Mouse (Mus musculus) G1E (cell line): Measurements from ENCODE around the gene 2410004B18Rik. TPM values are rescaled to one million over a fixed set of nuclear protein-coding genes. Genes with fewer than 3 reads are reported as not detected.
A peak's percentile ranks its signal among the peaks of the same experiment; 100 is the strongest.

Experiments
- ATAC-seq: 2 replicates; pipeline ENCODE4 v1.8.0; 2016; ENCODE audit warnings: mild to moderate bottlenecking; ENCODE audit not compliant: insufficient number of reproducible peaks, poor library complexity, low FRiP score, severe bottlenecking; ENCODE audit errors: extremely low read depth
- DNase-seq: peaks from one replicate; pipeline ENCODE4 v3.0.0; 2012; ENCODE audit warnings: low spot score
- H3K27me3 ChIP-seq: 2 replicates; pipeline ENCODE4 v1.6.1; 2012; ENCODE audit warnings: mild to moderate bottlenecking, low read length, inconsistent platforms; ENCODE audit not compliant: insufficient read depth
- H3K36me3 ChIP-seq: replicated peaks from 2 replicates; pipeline ENCODE3; 2012; ENCODE audit warnings: mild to moderate bottlenecking, inconsistent platforms
- H3K4me1 ChIP-seq: 2 replicates; pipeline ENCODE4 v1.6.1; 2012; ENCODE audit warnings: low read depth, low read length, inconsistent platforms, mixed read lengths; ENCODE audit not compliant: insufficient read depth
- H3K4me3 ChIP-seq: 2 replicates; pipeline ENCODE4 v1.5.1; 2012; ENCODE audit warnings: low read depth, mild to moderate bottlenecking, inconsistent platforms, low read length, moderate library complexity, mixed read lengths
- H3K9me3 ChIP-seq: replicated peaks from 2 replicates; pipeline ENCODE4 v1.6.1; 2012; ENCODE audit warnings: inconsistent platforms
- CTCF ChIP-seq: IDR thresholded peaks from 2 replicates; pipeline ENCODE4 v1.5.1; 2012; ENCODE audit warnings: low read depth, low read length, inconsistent platforms, mixed read lengths
- GATA1 ChIP-seq: IDR thresholded peaks from 2 replicates; pipeline ENCODE4 v1.6.1; 2012; ENCODE audit warnings: borderline replicate concordance, low read length, inconsistent platforms, mixed read lengths
- GATA2 ChIP-seq: IDR thresholded peaks from 2 replicates; pipeline ENCODE4 v1.6.1; 2012; ENCODE audit warnings: low read depth, low read length, inconsistent platforms, borderline replicate concordance
- POLR2AphosphoS5 ChIP-seq: IDR thresholded peaks from 2 replicates; pipeline ENCODE4 v1.6.1; 2012; ENCODE audit warnings: low read depth, low read length, inconsistent platforms; ENCODE audit not compliant: insufficient replicate concordance
- TAL1 ChIP-seq: conservative IDR thresholded peaks from 2 replicates; pipeline ENCODE4 v1.6.1; 2012; ENCODE audit warnings: low read depth, low read length, inconsistent platforms, mixed read lengths
- polyA plus RNA-seq: library from polyadenylated mRNA; stranded (reverse); fragments of >175 nt; gene quantifications from 2 replicates; pipeline ENCODE4 v1.2.3, GENCODE M21; 2012
- total RNA-seq, 2 experiments: library from RNA; stranded (forward) in 1 of 2; stranded (reverse) in 1 of 2; fragments of 200-1000 nt in 1 of 2; fragments of >200 nt in 1 of 2; fragmentation: Nextera tagmentation in 1 of 2; gene quantifications; 2 replicates each; pipeline ENCODE4 v1.2.3; 2014 to 2017

2410004B18Rik gene
- total and polyA plus RNA-seq, 3 experiments = 24.8 to 57.5 (median 45.9) TPM

DNA sequence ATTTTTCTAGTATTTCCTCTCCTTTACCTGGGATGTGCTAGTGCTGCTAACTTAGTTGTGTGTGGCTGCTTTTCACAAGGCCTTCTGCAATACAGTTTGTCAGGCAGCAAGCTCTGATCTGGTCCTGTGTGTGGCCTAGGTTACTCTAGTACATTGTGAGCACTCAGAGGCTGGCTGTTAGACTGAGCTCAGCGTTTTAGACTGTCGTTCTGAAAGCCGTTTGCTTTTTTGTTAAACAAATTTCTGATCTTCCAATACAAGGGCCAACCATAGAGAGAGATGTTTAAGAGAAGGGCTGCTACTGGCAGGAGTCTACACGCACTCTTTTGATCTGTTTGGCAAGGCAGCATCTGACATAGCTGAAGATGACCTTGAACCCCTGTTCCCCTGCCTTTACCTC lies 2.2 kb downstream of the 2410004B18Rik start:
- TF ChIP-seq GATA2 (no peak), CTCF (no peak), POLR2AphosphoS5 (no peak), TAL1 (no peak), GATA1 (no peak)
- no peaks in the 10 kb centered on the region for H3K27me3 ChIP-seq
- peaks cover 54% of the 10 kb centered on the region for H3K4me1 ChIP-seq
- H3K4me3 ChIP-seq = peak overlapping the region; percentile 97
- DNase-seq = no peak
- ATAC-seq = no peak
- no peaks in the 10 kb centered on the region for H3K9me3 ChIP-seq
- peaks cover 73% of the 10 kb centered on the region for H3K36me3 ChIP-seq

- H3K36me3 ChIP-seq = peaks cover 77% of the 10 kb centered on the region
- DNase-seq (peak; percentile 45), ATAC-seq (peak; percentile 51)
- H3K9me3 ChIP-seq = no peaks in the 10 kb centered on the region
- no peak for TF ChIP-seq POLR2AphosphoS5
- no peak for TF ChIP-seq GATA1
- no peak for TF ChIP-seq TAL1
- peak; percentile 95 for TF ChIP-seq CTCF
- TF ChIP-seq GATA2 = no peak
- no peaks in the 10 kb centered on the region for H3K27me3 ChIP-seq
- peaks cover 72% of the 10 kb centered on the region for H3K4me1 ChIP-seq
- H3K4me3 ChIP-seq = no peak overlapping the region; the same call in 1 of the 2 replicates
Observed at GRCm38 (mm10) chr3:145941971-145942370, 4.2 kb downstream of the 2410004B18Rik start.

DNA sequence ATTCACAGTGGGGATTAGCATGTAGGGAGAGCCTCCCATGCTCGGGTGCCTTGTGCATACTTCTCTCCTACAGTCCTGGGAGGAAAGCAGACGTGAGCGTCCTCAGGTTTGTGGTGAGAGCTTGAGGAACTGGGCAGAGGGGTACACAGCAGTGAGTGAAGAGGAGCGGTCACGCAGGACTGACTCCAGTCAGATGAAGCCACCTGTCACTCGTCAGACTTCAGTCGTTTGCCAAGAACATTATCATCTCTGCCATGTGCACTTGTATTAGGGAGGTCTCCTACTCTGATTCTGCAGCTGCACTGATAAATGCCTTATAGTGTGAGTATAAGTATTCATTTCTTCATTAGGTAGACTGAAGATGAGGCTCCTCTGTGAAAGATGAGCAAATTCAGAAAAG lies 6.5 kb downstream of the 2410004B18Rik start:
- Histone ChIP-seq H3K4me1 (peaks cover 86% of the 10 kb centered on the region), H3K27me3 (no peaks in the 10 kb centered on the region), H3K9me3 (no peaks in the 10 kb centered on the region), H3K36me3 (peaks cover 71% of the 10 kb centered on the region), H3K4me3 (peak overlapping the region; percentile 35; the same call in 1 of the 2 replicates)
- TF ChIP-seq POLR2AphosphoS5 (no peak), TAL1 (peak; percentile 33; the same call in 1 of the 2 replicates), CTCF (no peak), GATA1 (no peak)
- ATAC-seq (no peak), DNase-seq (no peak)

DNA sequence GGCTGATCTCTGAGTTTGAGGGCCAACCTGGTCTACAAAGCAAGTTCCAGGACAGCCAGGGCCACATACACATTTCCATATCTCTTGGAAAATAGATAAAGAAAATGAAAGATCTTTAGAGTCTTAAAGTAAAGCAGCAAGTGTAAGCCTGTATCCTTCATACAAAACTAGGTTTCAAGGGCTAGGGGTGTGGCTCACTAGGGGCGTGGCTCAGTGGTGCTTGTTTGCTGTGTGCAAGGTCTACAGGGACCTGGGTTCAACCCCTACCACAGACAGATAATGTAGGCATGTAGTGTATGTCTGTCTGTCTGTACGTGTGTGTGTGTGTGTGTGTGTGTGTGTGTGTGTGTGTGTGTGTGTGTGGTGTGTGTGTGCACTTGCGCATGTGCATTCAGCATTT lies 8.1 kb downstream of the 2410004B18Rik start:
- H3K4me1 ChIP-seq = peaks cover 87% of the 10 kb centered on the region
- ATAC-seq = no peak
- no peak overlapping the region for H3K4me3 ChIP-seq
- H3K36me3 ChIP-seq = peaks cover 57% of the 10 kb centered on the region
- no peaks in the 10 kb centered on the region for H3K27me3 ChIP-seq
- no peak for TF ChIP-seq TAL1
- TF ChIP-seq GATA2 = no peak
- TF ChIP-seq GATA1 = no peak
- no peak for TF ChIP-seq CTCF
- TF ChIP-seq POLR2AphosphoS5 = no peak
- no peak for DNase-seq
- H3K9me3 ChIP-seq = no peaks in the 10 kb centered on the region

DNA sequence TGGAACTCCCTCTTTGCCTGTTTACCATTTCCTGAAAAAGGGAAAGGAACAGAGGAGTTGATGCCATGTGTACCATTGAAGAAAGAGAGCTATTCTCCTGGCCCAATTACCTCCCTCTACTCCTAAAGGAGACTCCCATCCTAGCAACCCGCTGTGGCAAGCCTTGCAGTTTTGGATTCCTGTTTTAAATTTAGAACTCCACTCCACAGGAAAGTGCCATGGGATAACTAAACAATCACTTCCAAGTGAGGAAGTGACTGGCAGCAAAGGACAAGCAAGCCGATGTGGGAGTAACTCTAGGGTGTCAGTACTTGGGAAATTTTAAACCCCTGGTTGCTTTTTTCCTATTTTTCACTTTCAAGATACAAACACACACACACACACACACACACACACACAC lies 8.8 kb downstream of the 2410004B18Rik start:
- H3K4me1 ChIP-seq = peaks cover 87% of the 10 kb centered on the region
- no peak overlapping the region for H3K4me3 ChIP-seq

GRCm38 (mm10) chr3:145947539-145948204 lies 9.9 kb downstream of the 2410004B18Rik start:
- no peak overlapping the region for H3K4me3 ChIP-seq
- peaks cover 41% of the 10 kb centered on the region for H3K36me3 ChIP-seq
- ATAC-seq (no peak), DNase-seq (no peak)
- H3K4me1 ChIP-seq = peaks cover 88% of the 10 kb centered on the region
- no peaks in the 10 kb centered on the region for H3K27me3 ChIP-seq
- TF ChIP-seq GATA2 (no peak), GATA1 (no peak), CTCF (no peak), TAL1 (0 out of 2 replicates have a peak, but pooled peaks have one; percentile 9), POLR2AphosphoS5 (no peak)
- no peaks in the 10 kb centered on the region for H3K9me3 ChIP-seq

More for the DNA sequence above, 8.8 kb downstream of the 2410004B18Rik start:
- ATAC-seq (no peak), DNase-seq (no peak)
- H3K27me3 ChIP-seq = no peaks in the 10 kb centered on the region
- peaks cover 49% of the 10 kb centered on the region for H3K36me3 ChIP-seq
- TF ChIP-seq CTCF = no peak
- TF ChIP-seq POLR2AphosphoS5 = no peak
- TF ChIP-seq GATA1 = no peak
- no peak for TF ChIP-seq GATA2
- no peaks in the 10 kb centered on the region for H3K9me3 ChIP-seq
